Mouse (Mus musculus): ENCODE measurements around the gene Colq. TPM values are rescaled to one million over a fixed set of nuclear protein-coding genes. Genes with fewer than 3 reads are reported as not detected.
"Not testable (repeated sequence)": the region's sequence is repeated elsewhere in the genome, so short reads cannot be mapped to it uniquely, and the experiment has no call there.

The Colq gene
- polyA plus RNA-seq, 1 experiment from 2014 or later: 0.14 TPM

DNA sequence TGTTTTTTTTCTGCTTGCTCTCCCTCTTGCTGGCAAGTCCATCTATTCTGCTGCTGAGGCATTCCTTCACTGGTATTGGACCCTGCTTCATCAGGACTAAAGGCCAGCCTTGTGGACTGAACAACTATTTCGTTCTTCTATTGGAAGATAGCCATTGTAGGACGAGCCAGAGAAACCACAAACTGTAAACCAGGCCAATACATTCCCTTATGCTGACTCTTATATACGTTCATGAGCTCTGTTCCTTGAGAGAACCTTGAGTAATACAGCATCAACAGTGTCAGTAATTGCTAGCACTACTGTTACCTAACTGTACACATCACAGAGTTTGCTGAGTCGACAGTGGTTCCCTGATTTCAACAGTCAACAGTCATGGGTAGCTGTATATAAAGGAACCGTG lies 22.5 kb upstream of the Colq start:
- Histone ChIP-seq H3K4me1 (ENCODE audit: insufficient read depth) (no peaks in the 10 kb centered on the region), H3K4me2 (no peak overlapping the region), H3K4me3 (ENCODE audit: low read depth, low read length) (no peak overlapping the region), H3K9ac (no peak overlapping the region), H3K36me3 (ENCODE audit: insufficient read depth) (no peaks in the 10 kb centered on the region), H3K27me3 (ENCODE audit: insufficient read depth, low read length) (no peaks in the 10 kb centered on the region), H3K9me3 (ENCODE audit: low read depth, low read length) (no peaks in the 10 kb centered on the region), H3K27ac (ENCODE audit: low read depth) (no peak overlapping the region)
- DNase-seq: no peak
- WGBS: 77% methylated on average over 5 of the region's 5 CpGs
- no peak for ATAC-seq (ENCODE audit: insufficient read depth)
- TF ChIP-seq CTCF (IDR thresholded peaks at IDR 0.05; ENCODE audit: low read depth): no peak

DNA sequence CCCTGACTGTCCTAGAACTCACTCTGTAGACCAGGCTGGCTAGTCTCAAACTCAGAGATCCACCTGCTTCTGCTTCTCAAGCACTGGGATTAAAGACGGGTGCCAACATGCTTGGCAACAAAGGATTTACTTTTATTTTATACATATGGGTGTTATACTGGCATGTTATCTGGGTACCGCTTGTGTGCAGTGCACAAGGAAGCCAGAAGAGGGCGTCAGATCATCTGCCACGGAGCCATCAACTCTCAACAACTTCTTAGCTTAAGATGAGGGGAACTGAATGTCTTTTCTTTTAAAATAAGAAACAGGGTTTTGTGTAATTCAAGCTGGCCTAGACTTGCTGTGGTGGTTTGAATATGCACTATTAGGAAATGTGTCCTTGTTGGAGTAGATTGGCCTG lies 20.8 kb upstream of the Colq start:
- Histone ChIP-seq H3K4me2 (no peak overlapping the region), H3K27me3 (ENCODE audit: insufficient read depth, low read length) (no peaks in the 10 kb centered on the region), H3K4me3 (ENCODE audit: low read depth, low read length) (no peak overlapping the region), H3K4me1 (ENCODE audit: insufficient read depth) (no peaks in the 10 kb centered on the region), H3K36me3 (ENCODE audit: insufficient read depth) (no peaks in the 10 kb centered on the region), H3K9me3 (ENCODE audit: low read depth, low read length) (no peaks in the 10 kb centered on the region), H3K27ac (ENCODE audit: low read depth) (no peak overlapping the region), H3K9ac (no peak overlapping the region)
- no peak for DNase-seq
- no peak for ATAC-seq (ENCODE audit: insufficient read depth)
- 59% methylated on average over 4 of the region's 4 CpGs for WGBS
- TF ChIP-seq CTCF (IDR thresholded peaks at IDR 0.05; ENCODE audit: low read depth): peak; percentile 15; the same call in 1 of the 2 replicates

DNA sequence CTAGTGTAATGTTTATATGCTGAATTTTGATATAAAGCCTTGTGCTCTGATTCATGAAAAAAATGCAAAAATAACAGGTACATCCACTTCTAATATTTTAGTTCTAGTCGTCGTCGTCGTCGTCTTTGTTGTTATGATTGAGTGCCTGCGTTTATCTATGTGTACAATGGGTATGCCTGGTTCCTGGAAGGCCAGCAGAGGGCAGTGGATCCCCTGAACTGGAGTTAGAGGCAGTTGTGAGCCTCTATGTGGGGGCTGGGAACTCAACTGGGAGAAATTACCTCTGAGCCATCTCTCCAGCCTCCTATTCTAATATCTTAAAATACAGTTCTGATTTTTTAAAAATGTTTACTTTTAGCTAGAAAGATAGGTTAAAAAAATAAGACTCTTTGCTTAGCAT lies 14.4 kb upstream of the Colq start:
- Histone ChIP-seq H3K4me3 (ENCODE audit: low read depth, low read length) (no peak overlapping the region), H3K27ac (ENCODE audit: low read depth) (no peak overlapping the region), H3K27me3 (ENCODE audit: insufficient read depth, low read length) (no peaks in the 10 kb centered on the region), H3K9ac (no peak overlapping the region), H3K4me1 (ENCODE audit: insufficient read depth) (no peaks in the 10 kb centered on the region), H3K4me2 (no peak overlapping the region), H3K36me3 (ENCODE audit: insufficient read depth) (no peaks in the 10 kb centered on the region), H3K9me3 (ENCODE audit: low read depth, low read length) (no peaks in the 10 kb centered on the region)
- DNase-seq (no peak), ATAC-seq (ENCODE audit: insufficient read depth) (no peak)
- WGBS: 45% methylated on average over 6 of the region's 6 CpGs
- peak; percentile 44 for TF ChIP-seq CTCF (IDR thresholded peaks at IDR 0.05; ENCODE audit: low read depth)

DNA sequence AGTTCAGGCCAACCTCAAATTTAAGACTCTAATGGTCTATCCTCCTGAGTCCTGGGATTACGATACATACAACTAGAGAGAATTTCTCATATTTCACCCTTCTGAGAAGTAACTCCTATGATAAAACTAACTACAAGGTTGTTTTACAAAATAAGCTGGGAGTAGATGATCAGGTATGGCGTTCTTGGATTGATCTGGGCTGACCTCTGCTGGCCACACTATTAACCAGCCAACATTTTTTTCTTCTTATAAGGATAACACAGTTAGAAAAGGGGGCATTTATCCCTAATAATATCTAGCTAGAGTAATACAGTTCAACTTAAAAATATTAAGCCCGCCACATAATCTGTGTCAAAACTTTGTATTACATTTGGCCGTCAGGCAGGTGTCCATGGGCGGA lies 13.8 kb upstream of the Colq start:
- ATAC-seq (ENCODE audit: insufficient read depth) (no peak), DNase-seq (peak; percentile 58)
- Histone ChIP-seq H3K4me3 (ENCODE audit: low read depth, low read length) (no peak overlapping the region), H3K4me1 (ENCODE audit: insufficient read depth) (no peaks in the 10 kb centered on the region), H3K27ac (ENCODE audit: low read depth) (no peak overlapping the region), H3K27me3 (ENCODE audit: insufficient read depth, low read length) (no peaks in the 10 kb centered on the region), H3K9me3 (ENCODE audit: low read depth, low read length) (no peaks in the 10 kb centered on the region), H3K36me3 (ENCODE audit: insufficient read depth) (no peaks in the 10 kb centered on the region), H3K4me2 (no peak overlapping the region), H3K9ac (no peak overlapping the region)
- peak; percentile 51 for TF ChIP-seq CTCF (IDR thresholded peaks at IDR 0.05; ENCODE audit: low read depth)
- 73% methylated on average over 5 of the region's 5 CpGs for WGBS

DNA sequence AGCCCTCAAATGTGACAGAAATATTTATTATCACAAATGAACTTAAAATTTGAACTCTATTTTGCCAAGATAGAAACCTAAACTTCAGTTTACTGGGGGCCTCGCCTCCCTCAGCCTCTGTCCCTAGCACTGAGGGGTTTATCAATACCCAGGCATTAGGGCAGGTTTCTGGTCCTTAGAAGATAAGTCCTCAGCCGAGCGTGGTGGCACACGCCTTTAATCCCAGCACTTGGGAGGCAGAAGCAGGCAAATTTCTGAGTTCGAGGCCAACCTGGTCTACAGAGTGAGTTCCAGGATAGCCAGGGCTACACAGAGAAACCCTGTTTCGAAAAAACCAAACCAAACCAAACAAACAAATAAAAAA lies 11.5 kb upstream of the Colq start:
- H3K4me1 ChIP-seq (ENCODE audit: insufficient read depth); H3K27me3 ChIP-seq (ENCODE audit: insufficient read depth, low read length); DNase-seq; H3K9ac ChIP-seq; H3K4me2 ChIP-seq; H3K36me3 ChIP-seq (ENCODE audit: insufficient read depth); H3K27ac ChIP-seq (ENCODE audit: low read depth); H3K9me3 ChIP-seq (ENCODE audit: low read depth, low read length); H3K4me3 ChIP-seq (ENCODE audit: low read depth, low read length); ATAC-seq (ENCODE audit: insufficient read depth): not testable (repeated sequence)
- WGBS: 78% methylated on average over 6 of the region's 6 CpGs

DNA sequence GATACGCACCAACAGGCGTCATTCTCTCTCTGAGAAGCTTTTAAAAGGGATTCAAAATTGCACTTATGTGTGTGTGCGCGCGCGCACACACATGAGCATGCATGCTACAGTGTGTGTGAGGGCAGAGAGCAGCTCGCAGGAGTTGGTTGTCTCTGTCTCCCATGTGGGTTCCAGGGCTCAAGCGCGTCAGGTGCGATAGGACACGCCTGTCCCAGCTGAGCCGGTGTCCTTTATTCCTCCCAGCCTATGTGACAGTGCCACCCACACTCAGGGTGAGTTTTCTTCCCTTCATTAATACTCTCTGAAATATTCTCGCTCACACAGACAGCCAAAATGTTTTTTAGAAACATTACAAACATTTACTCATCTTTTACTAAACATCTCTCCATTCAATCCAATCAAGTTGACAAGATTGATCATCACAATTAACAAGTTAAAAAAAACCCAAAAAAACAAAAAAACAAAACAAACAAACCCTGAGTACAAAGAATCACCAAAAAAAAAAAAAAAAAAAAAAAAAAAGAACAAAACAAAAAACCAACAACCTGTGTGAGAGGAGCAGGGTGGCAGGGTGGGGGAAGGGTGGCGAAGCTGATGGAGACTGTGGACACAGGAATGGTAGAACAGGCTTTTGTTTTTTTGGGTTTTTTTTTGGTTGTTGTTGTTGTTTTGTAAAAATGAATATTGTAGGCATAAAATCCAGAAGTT lies 10.9 kb upstream of the Colq start:
- DNase-seq (no peak), ATAC-seq (ENCODE audit: insufficient read depth) (no peak)
- Histone ChIP-seq H3K27ac (ENCODE audit: low read depth) (no peak overlapping the region), H3K4me2 (no peak overlapping the region), H3K4me3 (ENCODE audit: low read depth, low read length) (no peak overlapping the region), H3K9ac (no peak overlapping the region), H3K9me3 (ENCODE audit: low read depth, low read length) (no peaks in the 10 kb centered on the region), H3K36me3 (ENCODE audit: insufficient read depth) (no peaks in the 10 kb centered on the region), H3K27me3 (ENCODE audit: insufficient read depth, low read length) (no peaks in the 10 kb centered on the region), H3K4me1 (ENCODE audit: insufficient read depth) (no peaks in the 10 kb centered on the region)
- TF ChIP-seq CTCF (IDR thresholded peaks at IDR 0.05; ENCODE audit: low read depth): no peak
- 88% methylated on average over 14 of the region's 14 CpGs for WGBS

DNA sequence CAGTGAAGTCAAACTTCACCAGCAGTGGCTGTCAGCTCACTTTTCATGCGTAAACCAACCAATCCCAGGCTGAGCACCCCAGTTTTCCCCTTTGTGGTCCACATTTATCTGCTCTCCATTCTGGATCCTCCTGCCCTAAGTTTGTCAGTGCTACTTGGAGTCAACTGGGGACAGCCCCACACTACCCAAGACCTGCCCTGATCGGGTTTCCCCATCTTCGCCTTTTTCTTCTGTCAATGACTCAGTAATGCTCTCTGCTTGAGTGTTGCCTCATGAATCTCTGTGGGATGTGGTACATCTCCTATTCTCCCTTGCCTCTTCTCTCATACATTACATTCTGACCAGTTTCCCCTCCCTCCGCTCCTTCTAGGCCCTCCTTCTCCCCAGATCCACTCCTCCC lies 6.3 kb upstream of the Colq start:
- no peak overlapping the region for H3K27ac ChIP-seq (ENCODE audit: low read depth)
- H3K9me3 ChIP-seq (ENCODE audit: low read depth, low read length): no peaks in the 10 kb centered on the region
- DNase-seq: no peak
- 91% methylated on average over 4 of the region's 4 CpGs for WGBS
- no peaks in the 10 kb centered on the region for H3K36me3 ChIP-seq (ENCODE audit: insufficient read depth)
- H3K4me2 ChIP-seq: no peak overlapping the region
- no peak overlapping the region for H3K9ac ChIP-seq
- H3K27me3 ChIP-seq (ENCODE audit: insufficient read depth, low read length): no peaks in the 10 kb centered on the region
- ATAC-seq (ENCODE audit: insufficient read depth): no peak
- no peak for TF ChIP-seq CTCF (IDR thresholded peaks at IDR 0.05; ENCODE audit: low read depth)
- no peaks in the 10 kb centered on the region for H3K4me1 ChIP-seq (ENCODE audit: insufficient read depth)
- no peak overlapping the region for H3K4me3 ChIP-seq (ENCODE audit: low read depth, low read length)

DNA sequence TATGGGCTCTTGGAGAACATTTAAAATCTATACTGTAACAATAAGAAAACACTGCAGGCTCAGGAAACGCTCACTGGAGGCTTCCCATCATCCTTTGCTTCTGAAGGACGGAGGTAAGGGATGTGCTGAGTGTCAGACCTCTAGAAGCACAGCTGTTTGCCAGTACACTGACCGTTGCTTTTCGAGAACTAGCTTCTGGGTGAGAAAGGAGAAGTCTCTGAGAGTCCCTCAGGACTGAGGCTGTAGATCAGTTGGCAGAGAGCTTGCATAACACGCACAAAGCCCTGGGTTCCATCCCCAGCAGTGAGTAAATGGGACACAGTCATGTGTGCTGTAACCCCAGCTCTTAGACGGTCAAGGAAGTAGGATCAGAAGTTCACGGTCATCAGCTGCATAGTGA lies 5.3 kb upstream of the Colq start:
- WGBS: 69% methylated on average over 7 of the region's 7 CpGs
- no peak for TF ChIP-seq CTCF (IDR thresholded peaks at IDR 0.05; ENCODE audit: low read depth)
- ATAC-seq (ENCODE audit: insufficient read depth): no peak
- Histone ChIP-seq H3K9ac (no peak overlapping the region), H3K9me3 (ENCODE audit: low read depth, low read length) (no peaks in the 10 kb centered on the region), H3K36me3 (ENCODE audit: insufficient read depth) (no peaks in the 10 kb centered on the region), H3K4me1 (ENCODE audit: insufficient read depth) (no peaks in the 10 kb centered on the region), H3K4me3 (ENCODE audit: low read depth, low read length) (no peak overlapping the region), H3K27ac (ENCODE audit: low read depth) (no peak overlapping the region), H3K27me3 (ENCODE audit: insufficient read depth, low read length) (no peaks in the 10 kb centered on the region), H3K4me2 (no peak overlapping the region)
- no peak for DNase-seq

Data from lung, embryonic 14.5 days (tissue).